Mouse (Mus musculus): ENCODE results near the gene Echdc1.

GRCm38 (mm10) chr10:29352575-29352974 lies 39.6 kb downstream of the Echdc1 start:
- TF ChIP-seq POLR2A (IDR thresholded peaks at IDR 0.05; ENCODE audit: borderline replicate concordance, extremely low read depth, insufficient read depth, insufficient read length, poor library complexity, severe bottlenecking) (no peak), CTCF (IDR thresholded peaks at IDR 0.05; ENCODE audit: borderline replicate concordance, extremely low read depth, insufficient read depth, insufficient read length) (no peak)

Data from brain, embryonic 14.5 days (tissue).